Mouse (Mus musculus) olfactory bulb, adult 2 months (tissue): ENCODE measurements around the gene Klk1b3.

Experiments used
- CTCF ChIP-seq: fragments of 200-500 bp; IDR thresholded peaks from 2 replicates; pipeline ENCODE4 v1.5.1; 2012; ENCODE audit warnings: low read depth, mild to moderate bottlenecking, low read length, moderate library complexity; ENCODE audit not compliant: insufficient read depth
- POLR2A ChIP-seq: fragments of 200-500 bp; IDR thresholded peaks from 2 replicates; pipeline ENCODE4 v1.6.1; 2012; ENCODE audit warnings: mild to moderate bottlenecking, low read depth, low read length, moderate library complexity; ENCODE audit not compliant: insufficient read depth

- TF ChIP-seq CTCF (no peak), POLR2A (no peak)
Measured at GRCm38 (mm10) chr7:44240712-44241111, 42.7 kb downstream of the Klk1b3 start.
